Mouse (Mus musculus) embryonic facial prominence, embryonic 11.5 days (tissue): ENCODE results near the gene Olfr20. TPM values are rescaled to one million over a fixed set of nuclear protein-coding genes. Genes with fewer than 3 reads are reported as not detected.

Source experiments
- ATAC-seq: fragments of 200-750 bp; cut with Nextera tagmentation; replicated peaks from 2 replicates; pipeline ENCODE4 v1.8.0; 2017; ENCODE audit warnings: low read depth; ENCODE audit not compliant: insufficient number of reproducible peaks, low FRiP score, low TSS enrichment
- DNase-seq: peaks from one replicate; pipeline ENCODE4 v3.0.0-alpha.2; 2015; ENCODE audit warnings: low spot score
- H3K27ac ChIP-seq: fragments of 300-500 bp; sonication (generic); replicated peaks from 2 replicates; pipeline ENCODE4 v1.5.1; 2014; ENCODE audit warnings: mild to moderate bottlenecking, low read depth, low read length, control low read depth
- H3K27me3 ChIP-seq: fragments of 300-500 bp; sonication (generic); 2 replicates; pipeline ENCODE4 v1.6.1; 2014; ENCODE audit warnings: mild to moderate bottlenecking, low read length, moderate library complexity, mixed read lengths; ENCODE audit not compliant: control insufficient read depth, insufficient read depth
- H3K36me3 ChIP-seq: fragments of 300-500 bp; sonication (generic); replicated peaks from 2 replicates; pipeline ENCODE4 v1.6.1; 2014; ENCODE audit warnings: low read depth, mild to moderate bottlenecking, low read length, moderate library complexity, mixed read lengths; ENCODE audit not compliant: control insufficient read depth, insufficient read depth
- H3K4me1 ChIP-seq: fragments of 300-500 bp; sonication (generic); 2 replicates; pipeline ENCODE4 v1.6.1; 2014; ENCODE audit warnings: low read length, mixed read lengths; ENCODE audit not compliant: control insufficient read depth, insufficient read depth
- H3K4me2 ChIP-seq: fragments of 300-500 bp; sonication (generic); 2 replicates; pipeline ENCODE4 v1.6.1; 2014; ENCODE audit warnings: low read depth, mild to moderate bottlenecking, control low read depth, low read length, moderate library complexity
- H3K4me3 ChIP-seq: fragments of 300-500 bp; sonication (generic); 2 replicates; pipeline ENCODE4 v1.5.1; 2014; ENCODE audit warnings: low read depth, low read length, control low read depth
- H3K9ac ChIP-seq: fragments of 300-500 bp; sonication (generic); replicated peaks from 2 replicates; pipeline ENCODE4 v1.6.1; 2014; ENCODE audit warnings: mild to moderate bottlenecking, control low read depth, low read length
- H3K9me3 ChIP-seq: fragments of 300-500 bp; sonication (generic); replicated peaks from 2 replicates; pipeline ENCODE4 v1.6.1; 2016; ENCODE audit warnings: mild to moderate bottlenecking, low read length, inconsistent platforms, mixed read lengths; ENCODE audit not compliant: control insufficient read depth
- WGBS: fragments of 180-500 bp; shearing (Covaris S2); extraction: QIAGEN DNeasy Blood & Tissue Kit; methylation state at CpG from one replicate; pipeline ENCODE4 v1.1.7; 2014; 5-methylcytosine and 5-hydroxymethylcytosine counted together
- polyA plus RNA-seq: library from polyadenylated mRNA; unstranded; fragments of >200 nt; fragmentation: Nextera tagmentation; extraction: Ambion mirVana; gene quantifications from 2 replicates; pipeline ENCODE4 v1.2.1, GENCODE M21; 2014

Olfr20 gene
- polyA plus RNA-seq, 1 experiment from 2014 or later: not detected

GRCm38 (mm10) chr11:73329442-73329841, 21.1 kb upstream of the Olfr20 start, which contains the start of the genes Aspa, Gm49340 and Spata22:
Gene Aspa (minus strand): TSS chr11:73329596.
Gene Gm49340 (plus strand): TSS chr11:73329741.
Gene Spata22 (plus strand): TSS chr11:73329741.
- no peaks in the 10 kb centered on the region for H3K9me3 ChIP-seq
- ATAC-seq (no peak), DNase-seq (no peak)
- no peak within 1 kb of the TSS for H3K4me2 ChIP-seq
- no peaks in the 10 kb centered on the region for H3K36me3 ChIP-seq
- H3K9ac ChIP-seq: no peak within 1 kb of the TSS
- H3K27me3 ChIP-seq: no peaks in the 10 kb centered on the region
- WGBS: 76% methylated on average over 27 of the region's 27 CpGs
- H3K4me1 ChIP-seq: no peaks in the 10 kb centered on the region
- no peak within 1 kb of the TSS for H3K27ac ChIP-seq
- no peak within 1 kb of the TSS for H3K4me3 ChIP-seq

- WGBS: 66% methylated on average over 2 of the region's 2 CpGs
- H3K27me3 ChIP-seq: no peaks in the 10 kb centered on the region
- no peaks in the 10 kb centered on the region for H3K36me3 ChIP-seq
- no peak overlapping the region for H3K27ac ChIP-seq
- no peaks in the 10 kb centered on the region for H3K4me1 ChIP-seq
- H3K9me3 ChIP-seq: no peaks in the 10 kb centered on the region
- ATAC-seq: no peak
- no peak for DNase-seq
- H3K9ac ChIP-seq: no peak overlapping the region
- H3K4me2 ChIP-seq: no peak overlapping the region
- H3K4me3 ChIP-seq: no peak overlapping the region
Observed at GRCm38 (mm10) chr11:73333357-73333756, 17.2 kb upstream of the Olfr20 start.

GRCm38 (mm10) chr11:73336919-73337318, 13.7 kb upstream of the Olfr20 start:
- Histone ChIP-seq H3K27me3 (no peaks in the 10 kb centered on the region), H3K27ac (no peak overlapping the region), H3K9me3 (no peaks in the 10 kb centered on the region), H3K36me3 (no peaks in the 10 kb centered on the region), H3K4me2 (no peak overlapping the region), H3K9ac (no peak overlapping the region), H3K4me1 (no peaks in the 10 kb centered on the region), H3K4me3 (no peak overlapping the region)
- no peak for ATAC-seq
- WGBS: 82% methylated on average over 4 of the region's 4 CpGs
- no peak for DNase-seq

- H3K27me3 ChIP-seq: no peaks in the 10 kb centered on the region
- no peak for DNase-seq
- no peak for ATAC-seq
- no peaks in the 10 kb centered on the region for H3K36me3 ChIP-seq
- H3K4me2 ChIP-seq: no peak within 1 kb of the TSS
- no peak within 1 kb of the TSS for H3K27ac ChIP-seq
- H3K9me3 ChIP-seq: no peaks in the 10 kb centered on the region
- H3K9ac ChIP-seq: no peak within 1 kb of the TSS
- H3K4me3 ChIP-seq: no peak within 1 kb of the TSS
- 93% methylated on average over 2 of the region's 2 CpGs for WGBS
- H3K4me1 ChIP-seq: no peaks in the 10 kb centered on the region
Observed at GRCm38 (mm10) chr11:73370946-73371345, 20.4 kb downstream of the Olfr20 start, which contains the start of gene Olfr376. Gene Olfr376 (plus strand): TSS chr11:73371246.

- Histone ChIP-seq H3K4me2 (no peak overlapping the region), H3K27ac (no peak overlapping the region), H3K27me3 (no peaks in the 10 kb centered on the region), H3K4me1 (no peaks in the 10 kb centered on the region), H3K36me3 (no peaks in the 10 kb centered on the region), H3K4me3 (no peak overlapping the region), H3K9ac (no peak overlapping the region), H3K9me3 (no peaks in the 10 kb centered on the region)
- DNase-seq (no peak), ATAC-seq (no peak)
- WGBS: 71% methylated on average over 4 of the region's 4 CpGs
Observed at GRCm38 (mm10) chr11:73395374-73395773, 44.8 kb downstream of the Olfr20 start.

GRCm38 (mm10) chr11:73399514-73399913, 48.9 kb downstream of the Olfr20 start, which contains the start of gene Olfr1:
Gene Olfr1 (minus strand): TSS chr11:73399614.
- H3K9me3 ChIP-seq: no peaks in the 10 kb centered on the region
- H3K4me3 ChIP-seq: no peak within 1 kb of the TSS
- no peak for DNase-seq
- H3K27ac ChIP-seq: no peak within 1 kb of the TSS
- H3K4me1 ChIP-seq: no peaks in the 10 kb centered on the region
- H3K36me3 ChIP-seq: no peaks in the 10 kb centered on the region
- no peak within 1 kb of the TSS for H3K4me2 ChIP-seq
- no peak for ATAC-seq
- no peak within 1 kb of the TSS for H3K9ac ChIP-seq
- no peaks in the 10 kb centered on the region for H3K27me3 ChIP-seq

Other genes starting within 250 kb of the Olfr20 start
- 20.1 and 21.6 TPM in 2 replicates for gene Haspin, start 212.5 kb upstream of the Olfr20 start, polyA plus RNA-seq
- gene P2rx5, start 190.4 kb upstream of the Olfr20 start, polyA plus RNA-seq: 0.14 TPM in 1 of 2 replicates, not detected in the other
- gene Emc6, start 173.7 kb upstream of the Olfr20 start, polyA plus RNA-seq: 112 and 115 TPM in 2 replicates
- 218 and 228 TPM in 2 replicates for gene Tax1bp3, start 173.7 kb upstream of the Olfr20 start, polyA plus RNA-seq
- 22.4 and 22.8 TPM in 2 replicates for gene Ctns, start 151.7 kb upstream of the Olfr20 start, polyA plus RNA-seq
- 0.93 and 1.0 TPM in 2 replicates for gene Shpk, start 151.3 kb upstream of the Olfr20 start, polyA plus RNA-seq
- gene Trpv1, start 116.5 kb upstream of the Olfr20 start, polyA plus RNA-seq: 0.15 and 0.29 TPM in 2 replicates
- 0.03 TPM in 1 of 2 replicates, not detected in the other for gene Trpv3, start 83.4 kb upstream of the Olfr20 start, polyA plus RNA-seq
- gene Aspa, start 21.2 kb upstream of the Olfr20 start, polyA plus RNA-seq: 0.32 and 0.79 TPM in 2 replicates
- not detected in 2 replicates for gene Gm49340, start 21.0 kb upstream of the Olfr20 start, polyA plus RNA-seq
- gene Spata22, start 21.0 kb upstream of the Olfr20 start, polyA plus RNA-seq: not detected in 2 replicates
- not detected in 2 replicates for gene Olfr376, start 20.5 kb downstream of the Olfr20 start, polyA plus RNA-seq
- gene Olfr1, start 48.8 kb downstream of the Olfr20 start, polyA plus RNA-seq: not detected in 2 replicates
- not detected in 2 replicates for gene Olfr378, start 77.7 kb downstream of the Olfr20 start, polyA plus RNA-seq
- gene Olfr380, start 106.7 kb downstream of the Olfr20 start, polyA plus RNA-seq: not detected in 2 replicates
- not detected in 2 replicates for gene Olfr381, start 140.8 kb downstream of the Olfr20 start, polyA plus RNA-seq
- not detected in 2 replicates for gene Olfr382, start 166.4 kb downstream of the Olfr20 start, polyA plus RNA-seq
- gene Olfr385, start 242.2 kb downstream of the Olfr20 start, polyA plus RNA-seq: not detected in 2 replicates
- gene Olfr384, start 247.8 kb downstream of the Olfr20 start, polyA plus RNA-seq: not detected in 2 replicates